Mouse (Mus musculus) liver, embryonic 16.5 days (tissue): ENCODE measurements at regions not wholly inside any gene's neighbourhood (a gene's known extent, or its start where the extent isn't known, plus 50 kb on each side); places are given as distances from the start of the nearest gene placed in this dataset.

Experiments
- ATAC-seq: fragments of 200-750 bp; cut with Nextera tagmentation; 2 replicates; pipeline ENCODE4 v1.8.0; 2017; ENCODE audit warnings: low read depth, mild to moderate bottlenecking, moderate number of reproducible peaks, moderate library complexity
- H3K27ac ChIP-seq: fragments of 300-500 bp; sonication (generic); 2 replicates; pipeline ENCODE4 v1.5.1; 2014; ENCODE audit warnings: mild to moderate bottlenecking, low read length
- H3K27me3 ChIP-seq: fragments of 300-500 bp; sonication (generic); 2 replicates; pipeline ENCODE4 v1.6.1; 2014; ENCODE audit warnings: low read depth, low read length, mixed read lengths; ENCODE audit not compliant: control insufficient read depth, insufficient read depth
- H3K36me3 ChIP-seq: fragments of 300-500 bp; sonication (generic); 2 replicates; pipeline ENCODE4 v1.6.1; 2014; ENCODE audit warnings: mild to moderate bottlenecking; ENCODE audit not compliant: control insufficient read depth, insufficient read depth
- H3K4me1 ChIP-seq: fragments of 300-500 bp; sonication (generic); 2 replicates; pipeline ENCODE4 v1.6.1; 2014; ENCODE audit warnings: low read depth, low read length, mixed read lengths; ENCODE audit not compliant: control insufficient read depth
- H3K4me2 ChIP-seq: fragments of 300-500 bp; sonication (generic); 2 replicates; pipeline ENCODE4 v1.6.1; 2014; ENCODE audit warnings: low read depth, low read length, mixed read lengths
- H3K4me3 ChIP-seq: fragments of 300-500 bp; sonication (generic); 2 replicates; pipeline ENCODE4 v1.5.1; 2014; ENCODE audit warnings: low read depth, mild to moderate bottlenecking, low read length
- H3K9ac ChIP-seq: fragments of 300-500 bp; sonication (generic); 2 replicates; pipeline ENCODE4 v1.6.1; 2014; ENCODE audit warnings: low read depth, low read length
- H3K9me3 ChIP-seq: fragments of 300-500 bp; sonication (generic); replicated peaks from 2 replicates; pipeline ENCODE4 v1.6.1; 2016; ENCODE audit warnings: low read length; ENCODE audit not compliant: control insufficient read depth
- WGBS: fragments of 180-500 bp; shearing (Covaris S2); extraction: QIAGEN DNeasy Blood & Tissue Kit; methylation state at CpG from one replicate; pipeline ENCODE4 v1.1.7; 2014; ENCODE audit not compliant: insufficient replicate concordance; 5-methylcytosine and 5-hydroxymethylcytosine counted together

DNA sequence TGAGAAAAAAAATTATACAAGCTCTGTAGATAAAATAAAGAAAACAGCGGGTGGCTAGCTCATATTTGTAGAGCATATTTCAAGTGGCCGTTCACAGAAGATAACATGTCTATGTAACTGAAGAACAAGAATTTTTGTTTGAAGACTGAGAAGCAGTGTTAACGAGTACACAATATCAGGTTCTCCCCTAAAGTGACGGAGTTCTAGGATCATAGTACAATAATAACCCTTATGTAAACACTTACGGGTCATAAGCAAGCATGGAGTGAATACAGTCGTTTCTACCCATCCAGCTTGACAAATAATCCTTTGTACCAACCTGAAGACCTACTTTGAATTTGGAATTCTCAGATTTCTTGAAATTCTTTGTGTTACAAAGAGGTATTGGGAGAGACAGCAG, 64.9 kb upstream of the Kcnj16 start:
- H3K36me3 ChIP-seq: no peaks in the 10 kb centered on the region
- H3K4me1 ChIP-seq: no peaks in the 10 kb centered on the region
- no peak overlapping the region for H3K27ac ChIP-seq
- 60% methylated on average over 6 of the region's 6 CpGs for WGBS
- no peak overlapping the region for H3K4me3 ChIP-seq
- H3K4me2 ChIP-seq: no peak overlapping the region
- H3K9me3 ChIP-seq: no peaks in the 10 kb centered on the region
- no peak for ATAC-seq
- H3K9ac ChIP-seq: no peak overlapping the region
- no peaks in the 10 kb centered on the region for H3K27me3 ChIP-seq
